Mouse (Mus musculus) thymus, adult 2 months (tissue): Measurements from ENCODE around the gene Zdhhc9.

Experiments
- CTCF ChIP-seq: fragments of 200-500 bp; IDR thresholded peaks from 2 replicates; pipeline ENCODE4 v1.5.1; 2012; ENCODE audit warnings: mild to moderate bottlenecking, control low read depth, low read length, moderate library complexity, borderline replicate concordance; ENCODE audit not compliant: control insufficient read depth, poor library complexity, insufficient read depth; ENCODE audit errors: extremely low read depth
- POLR2A ChIP-seq: fragments of 200-500 bp; IDR thresholded peaks from 2 replicates; pipeline ENCODE4 v1.6.1; 2012; ENCODE audit warnings: mild to moderate bottlenecking, low read length, control low read depth, moderate library complexity; ENCODE audit not compliant: control insufficient read depth, poor library complexity, insufficient read depth; ENCODE audit errors: extremely low read depth

GRCm38 (mm10) chrX:48199026-48199425, 9.7 kb downstream of the Zdhhc9 start:
- TF ChIP-seq CTCF (no peak), POLR2A (no peak)
